Comparison of ENCODE assay signal across 8 mouse cellular contexts in genomic region chr9:107541474-107542351, GRCm38 (mm10). TPM values are rescaled to one million over a fixed set of nuclear protein-coding genes. Genes with fewer than 3 reads are reported as not detected.
A peak's percentile ranks its signal among the peaks of the same experiment; 100 is the strongest.
DNase-seq lines count a peak whose midpoint lies in the region; ATAC-seq lines count a peak whose summit lies in the region.

Gene Cyb561d2 (minus strand): TSS chr9:107542193.
Gene Nprl2 (plus strand): TSS chr9:107542226.

- peak; percentile 88 to 95 for DNase-seq in CD8-positive naive resting alpha-beta T cell, adult 2 months (ENCODE audit: low read depth in 2 of 2, low spot score in 2 of 2)
- peak; percentile 92 for DNase-seq in c-Kit-positive CD71-negative TER-119-negative erythroid progenitor cells, embryonic 14.5 days (ENCODE audit: low read depth)
- peak; percentile 96 for DNase-seq in forebrain, embryonic 10.5 days (ENCODE audit: extremely low spot score, low spot score)
- peak; percentile 95 to 96 for DNase-seq in kidney, postnatal 36 days
- DNase-seq in telencephalon, adult 2 months (ENCODE audit: low read depth, low spot score) = peak; percentile 94

- no peaks in the 10 kb centered on the region for H3K27me3 ChIP-seq in forebrain, embryonic 10.5 days (ENCODE audit: poor library complexity, severe bottlenecking)
- no peaks in the 10 kb centered on the region for H3K27me3 ChIP-seq in heart, embryonic 15.5 days
- H3K27me3 ChIP-seq in liver, embryonic 15.5 days = no peaks in the 10 kb centered on the region
- no peaks in the 10 kb centered on the region for H3K27me3 ChIP-seq in neural tube, embryonic 12.5 days (replicated peaks)

- H3K27ac ChIP-seq in forebrain, embryonic 10.5 days = peak within 1 kb of the TSS; percentile 87
- H3K27ac ChIP-seq in heart, embryonic 15.5 days = peak within 1 kb of the TSS; percentile 42
- peak within 1 kb of the TSS; percentile 86 for H3K27ac ChIP-seq in liver, embryonic 15.5 days (replicated peaks)
- H3K27ac ChIP-seq in neural tube, embryonic 12.5 days = no peak within 1 kb of the TSS

- peak within 1 kb of the TSS; percentile 72 for H3K4me2 ChIP-seq in heart, embryonic 15.5 days
- peak within 1 kb of the TSS; percentile 93 for H3K4me2 ChIP-seq in liver, embryonic 15.5 days
- peak within 1 kb of the TSS; percentile 90 for H3K4me2 ChIP-seq in neural tube, embryonic 12.5 days (replicated peaks)

- H3K4me1 ChIP-seq in forebrain, embryonic 10.5 days = peaks cover 53% of the 10 kb centered on the region
- H3K4me1 ChIP-seq in heart, embryonic 15.5 days (replicated peaks) = peaks cover 38% of the 10 kb centered on the region
- H3K4me1 ChIP-seq in liver, embryonic 15.5 days (replicated peaks) = peaks cover 51% of the 10 kb centered on the region
- H3K4me1 ChIP-seq in neural tube, embryonic 12.5 days = peaks cover 34% of the 10 kb centered on the region

- peak; percentile 88 for ATAC-seq in heart, embryonic 15.5 days (replicated peaks; ENCODE audit: insufficient number of reproducible peaks, insufficient read depth, low FRiP score, low read depth)
- ATAC-seq in liver, embryonic 15.5 days (ENCODE audit: insufficient read depth) = peak; percentile 79
- peak; percentile 81 for ATAC-seq in neural tube, embryonic 12.5 days (ENCODE audit: low FRiP score, low read depth)

- H3K4me3 ChIP-seq in forebrain, embryonic 10.5 days = peak within 1 kb of the TSS; percentile 70
- peak within 1 kb of the TSS; percentile 71 for H3K4me3 ChIP-seq in heart, embryonic 15.5 days
- peak within 1 kb of the TSS; percentile 81 for H3K4me3 ChIP-seq in liver, embryonic 15.5 days (replicated peaks)
- peak within 1 kb of the TSS; percentile 65 for H3K4me3 ChIP-seq in neural tube, embryonic 12.5 days

- H3K36me3 ChIP-seq in forebrain, embryonic 10.5 days (replicated peaks) = peaks cover 60% of the 10 kb centered on the region
- peaks cover 37% of the 10 kb centered on the region for H3K36me3 ChIP-seq in heart, embryonic 15.5 days
- H3K36me3 ChIP-seq in liver, embryonic 15.5 days (replicated peaks) = peaks cover 53% of the 10 kb centered on the region
- H3K36me3 ChIP-seq in neural tube, embryonic 12.5 days = peaks cover 50% of the 10 kb centered on the region

- peak within 1 kb of the TSS; percentile 66 for H3K9ac ChIP-seq in heart, embryonic 15.5 days
- peak within 1 kb of the TSS; percentile 65 for H3K9ac ChIP-seq in liver, embryonic 15.5 days
- peak within 1 kb of the TSS; percentile 69 for H3K9ac ChIP-seq in neural tube, embryonic 12.5 days

- WGBS in forebrain, embryonic 10.5 days = under 1% methylated on average over 46 of the region's 46 CpGs
- under 1% methylated on average over 46 of the region's 46 CpGs for WGBS in heart, embryonic 15.5 days
- under 1% methylated on average over 46 of the region's 46 CpGs for WGBS in liver, embryonic 15.5 days (ENCODE audit: insufficient replicate concordance)
- under 1% methylated on average over 46 of the region's 46 CpGs for WGBS in neural tube, embryonic 12.5 days

- H3K9me3 ChIP-seq in forebrain, embryonic 10.5 days = no peaks in the 10 kb centered on the region
- H3K9me3 ChIP-seq in heart, embryonic 15.5 days (replicated peaks) = no peaks in the 10 kb centered on the region
- no peaks in the 10 kb centered on the region for H3K9me3 ChIP-seq in liver, embryonic 15.5 days (replicated peaks)
- H3K9me3 ChIP-seq in neural tube, embryonic 12.5 days = no peaks in the 10 kb centered on the region

RNA-seq across cellular contexts. Expression of gene Cyb561d2, which starts in this region (rescaled TPM):
- polyA plus RNA-seq in forebrain, embryonic 10.5 days (2016; fragmentation: Nextera tagmentation; extraction: Ambion mirVana) = 20.4 and 21.0 TPM in 2 replicates
- polyA plus RNA-seq in heart, embryonic 15.5 days (2015; fragmentation: Nextera tagmentation; extraction: Ambion mirVana) = 14.7 and 19.5 TPM in 2 replicates
- polyA plus RNA-seq in liver, embryonic 15.5 days (2015; fragmentation: Nextera tagmentation; extraction: Ambion mirVana) = 13.1 and 13.2 TPM in 2 replicates
- polyA plus RNA-seq in neural tube, embryonic 12.5 days (2016; fragmentation: Nextera tagmentation; extraction: Ambion mirVana) = 24.2 and 25.4 TPM in 2 replicates

RNA-seq across cellular contexts. Expression of gene Nprl2, which starts in this region (rescaled TPM):
- polyA plus RNA-seq in forebrain, embryonic 10.5 days (2016; fragmentation: Nextera tagmentation; extraction: Ambion mirVana) = 36.7 and 37.3 TPM in 2 replicates
- polyA plus RNA-seq in heart, embryonic 15.5 days (2015; fragmentation: Nextera tagmentation; extraction: Ambion mirVana) = 26.4 and 30.5 TPM in 2 replicates
- polyA plus RNA-seq in liver, embryonic 15.5 days (2015; fragmentation: Nextera tagmentation; extraction: Ambion mirVana) = 11.2 and 13.2 TPM in 2 replicates
- polyA plus RNA-seq in neural tube, embryonic 12.5 days (2016; fragmentation: Nextera tagmentation; extraction: Ambion mirVana) = 52.6 and 55.2 TPM in 2 replicates
